Mouse (Mus musculus): ENCODE measurements around the gene Tsc22d2.

Tsc22d2 gene

DNA sequence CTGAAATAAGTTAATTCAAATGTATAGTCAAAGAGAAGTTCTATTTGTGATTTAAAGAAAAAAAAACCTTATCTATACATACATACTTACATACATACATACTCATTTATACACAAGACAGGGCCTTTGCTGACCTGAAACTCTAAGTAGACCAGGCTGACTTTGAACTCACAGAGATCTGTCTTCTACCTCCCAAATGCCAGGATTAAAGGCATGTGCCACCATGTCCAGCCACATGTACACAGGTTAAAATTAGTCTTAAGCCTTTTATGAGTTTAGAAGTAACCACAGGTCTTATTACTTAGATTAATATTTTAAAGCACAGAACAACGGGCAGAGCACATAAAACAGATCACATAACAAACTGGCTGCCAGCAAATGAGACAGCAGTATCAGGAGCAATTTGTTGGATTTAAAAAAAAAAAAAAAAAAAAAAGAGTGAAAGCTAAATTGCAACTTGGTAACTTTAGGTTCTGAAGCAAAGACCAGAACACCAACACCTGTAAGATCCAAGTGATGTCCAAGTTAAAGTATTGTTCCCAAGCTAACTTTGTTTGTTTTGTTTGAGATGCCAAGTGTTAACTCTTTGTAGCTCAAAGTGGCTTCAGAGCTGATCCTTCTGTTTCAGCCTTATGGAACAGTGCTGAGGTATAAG, 101.6 kb downstream of the Tsc22d2 start:
- no peak for DNase-seq (ENCODE audit: extremely low spot score)
